Mouse (Mus musculus): ENCODE measurements around the gene Tubb1.

- TF ChIP-seq POLR2A (IDR thresholded peaks at IDR 0.05; ENCODE audit: insufficient read depth, low read depth, low read length) (no peak), CTCF (IDR thresholded peaks at IDR 0.05; ENCODE audit: insufficient read depth, low read depth, low read length) (no peak)
These were observed 3.6 kb upstream of the Tubb1 start for GRCm38 (mm10) chr2:174446905-174447304.
